Mouse (Mus musculus): Measurements from ENCODE around the gene Rnf144b. TPM values are rescaled to one million over a fixed set of nuclear protein-coding genes. Genes with fewer than 3 reads are reported as not detected.

Rnf144b gene
- polyA plus RNA-seq, 1 experiment from 2014 or later: 2.3 TPM

GRCm38 (mm10) chr13:47162001-47162400 is 39.5 kb downstream of the Rnf144b start:
- H3K4me1 ChIP-seq (ENCODE audit: control insufficient read depth in 2 of 2, insufficient read depth in 2 of 2, low read length in 2 of 2): no peaks in the 10 kb centered on the region
- no peaks in the 10 kb centered on the region for H3K27me3 ChIP-seq (ENCODE audit: control insufficient read depth, insufficient read depth, low read length)
- WGBS: 84% methylated on average over 5 of the region's 5 CpGs
- no peak overlapping the region for H3K4me2 ChIP-seq (ENCODE audit: low read length)
- no peak overlapping the region for H3K4me3 ChIP-seq (ENCODE audit: control insufficient read depth in 1 of 2, insufficient read depth in 1 of 2, low read depth in 1 of 2, low read length in 2 of 2)
- H3K27ac ChIP-seq (replicated peaks in 1 of 2; ENCODE audit: control insufficient read depth in 1 of 2, insufficient read depth in 1 of 2, low read depth in 2 of 2, low read length in 2 of 2): no peak overlapping the region
- ATAC-seq (ENCODE audit: insufficient number of reproducible peaks, insufficient read depth, low FRiP score, low read depth): no peak
- no peaks in the 10 kb centered on the region for H3K36me3 ChIP-seq (ENCODE audit: control insufficient read depth, insufficient read depth, low read length)
- peaks cover 8% of the 10 kb centered on the region; the same call in 1 of the 2 replicates for H3K9me3 ChIP-seq (ENCODE audit: control insufficient read depth, low read length)
- no peak overlapping the region for H3K9ac ChIP-seq (ENCODE audit: low read length)

DNA sequence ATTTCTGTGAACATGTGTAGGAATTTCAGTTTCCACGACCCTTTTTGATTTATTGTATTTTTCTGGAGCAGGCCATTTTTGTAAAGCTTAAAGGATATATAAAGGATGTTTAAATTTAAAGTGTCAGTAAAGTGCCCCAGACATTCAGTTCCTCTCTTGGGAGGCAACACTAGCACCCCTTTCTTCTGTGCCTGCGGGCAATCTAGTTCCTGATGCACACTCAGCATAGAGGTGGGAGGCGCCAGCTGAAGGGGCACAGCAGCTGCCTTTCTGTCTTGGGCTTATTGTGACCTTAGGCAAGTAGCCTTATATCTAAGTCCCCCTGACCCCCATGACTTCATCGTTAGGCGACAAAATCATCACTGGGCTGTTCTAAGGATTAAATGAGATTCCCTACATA is 42.3 kb downstream of the Rnf144b start:
- no peaks in the 10 kb centered on the region; a peak in 1 of 4 replicates for H3K4me1 ChIP-seq (ENCODE audit: control insufficient read depth in 2 of 2, insufficient read depth in 2 of 2, low read length in 2 of 2)
- H3K9ac ChIP-seq (ENCODE audit: low read length): no peak overlapping the region
- H3K27ac ChIP-seq (replicated peaks in 1 of 2; ENCODE audit: control insufficient read depth in 1 of 2, insufficient read depth in 1 of 2, low read depth in 2 of 2, low read length in 2 of 2): no peak overlapping the region
- H3K27me3 ChIP-seq (ENCODE audit: control insufficient read depth, insufficient read depth, low read length): no peaks in the 10 kb centered on the region
- ATAC-seq (ENCODE audit: insufficient number of reproducible peaks, insufficient read depth, low FRiP score, low read depth): no peak
- 82% methylated on average over 5 of the region's 5 CpGs for WGBS
- no peaks in the 10 kb centered on the region for H3K36me3 ChIP-seq (ENCODE audit: control insufficient read depth, insufficient read depth, low read length)
- H3K4me2 ChIP-seq (ENCODE audit: low read length): no peak overlapping the region
- no peak overlapping the region for H3K4me3 ChIP-seq (ENCODE audit: control insufficient read depth in 1 of 2, insufficient read depth in 1 of 2, low read depth in 1 of 2, low read length in 2 of 2)
- H3K9me3 ChIP-seq (ENCODE audit: control insufficient read depth, low read length): peaks cover 8% of the 10 kb centered on the region; the same call in 1 of the 2 replicates

- Histone ChIP-seq H3K4me1 (ENCODE audit: control insufficient read depth in 2 of 2, insufficient read depth in 2 of 2, low read length in 2 of 2) (no peaks in the 10 kb centered on the region; a peak in 1 of 4 replicates), H3K9me3 (ENCODE audit: control insufficient read depth, low read length) (peaks cover 8% of the 10 kb centered on the region; the same call in 1 of the 2 replicates), H3K27me3 (ENCODE audit: control insufficient read depth, insufficient read depth, low read length) (no peaks in the 10 kb centered on the region), H3K36me3 (ENCODE audit: control insufficient read depth, insufficient read depth, low read length) (no peaks in the 10 kb centered on the region), H3K27ac (replicated peaks in 1 of 2; ENCODE audit: control insufficient read depth in 1 of 2, insufficient read depth in 1 of 2, low read depth in 2 of 2, low read length in 2 of 2) (no peak overlapping the region), H3K9ac (ENCODE audit: low read length) (no peak overlapping the region), H3K4me2 (ENCODE audit: low read length) (no peak overlapping the region), H3K4me3 (ENCODE audit: control insufficient read depth in 1 of 2, insufficient read depth in 1 of 2, low read depth in 1 of 2, low read length in 2 of 2) (no peak overlapping the region)
- 80% methylated on average over 2 of the region's 2 CpGs for WGBS
- ATAC-seq (ENCODE audit: insufficient number of reproducible peaks, insufficient read depth, low FRiP score, low read depth): no peak
Measured at GRCm38 (mm10) chr13:47165261-47165660, 42.8 kb downstream of the Rnf144b start.

DNA sequence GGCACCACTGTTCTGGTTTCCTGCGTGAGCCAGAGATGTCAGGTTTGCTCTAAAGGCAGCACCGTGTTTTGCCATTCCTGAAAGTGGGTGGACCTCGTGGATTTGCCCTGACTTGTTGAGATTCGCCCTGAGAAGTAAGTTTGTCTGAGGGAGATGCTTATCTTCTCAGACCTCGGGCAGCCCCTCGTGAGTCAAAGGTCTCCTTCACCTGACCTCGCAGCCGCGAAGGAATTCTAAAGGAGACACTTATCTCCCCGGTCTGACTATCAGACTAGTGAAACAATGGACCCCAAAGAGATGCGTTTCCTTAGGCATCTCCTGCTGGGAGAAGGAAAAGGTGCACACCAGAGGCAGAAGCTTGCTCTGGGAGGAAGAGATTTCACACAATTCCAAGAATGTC is 46.0 kb downstream of the Rnf144b start:
- 41% methylated on average over 11 of the region's 11 CpGs for WGBS
- no peak for ATAC-seq (ENCODE audit: insufficient number of reproducible peaks, insufficient read depth, low FRiP score, low read depth)
- Histone ChIP-seq H3K4me3 (ENCODE audit: control insufficient read depth in 1 of 2, insufficient read depth in 1 of 2, low read depth in 1 of 2, low read length in 2 of 2) (no peak overlapping the region), H3K9me3 (ENCODE audit: control insufficient read depth, low read length) (peaks cover under 1% of the 10 kb centered on the region; the same call in 1 of the 2 replicates), H3K27me3 (ENCODE audit: control insufficient read depth, insufficient read depth, low read length) (no peaks in the 10 kb centered on the region), H3K36me3 (ENCODE audit: control insufficient read depth, insufficient read depth, low read length) (no peaks in the 10 kb centered on the region), H3K27ac (replicated peaks in 1 of 2; ENCODE audit: control insufficient read depth in 1 of 2, insufficient read depth in 1 of 2, low read depth in 2 of 2, low read length in 2 of 2) (no peak overlapping the region), H3K4me1 (ENCODE audit: control insufficient read depth in 2 of 2, insufficient read depth in 2 of 2, low read length in 2 of 2) (no peaks in the 10 kb centered on the region; a peak in 1 of 4 replicates), H3K4me2 (ENCODE audit: low read length) (no peak overlapping the region), H3K9ac (ENCODE audit: low read length) (no peak overlapping the region)

DNA sequence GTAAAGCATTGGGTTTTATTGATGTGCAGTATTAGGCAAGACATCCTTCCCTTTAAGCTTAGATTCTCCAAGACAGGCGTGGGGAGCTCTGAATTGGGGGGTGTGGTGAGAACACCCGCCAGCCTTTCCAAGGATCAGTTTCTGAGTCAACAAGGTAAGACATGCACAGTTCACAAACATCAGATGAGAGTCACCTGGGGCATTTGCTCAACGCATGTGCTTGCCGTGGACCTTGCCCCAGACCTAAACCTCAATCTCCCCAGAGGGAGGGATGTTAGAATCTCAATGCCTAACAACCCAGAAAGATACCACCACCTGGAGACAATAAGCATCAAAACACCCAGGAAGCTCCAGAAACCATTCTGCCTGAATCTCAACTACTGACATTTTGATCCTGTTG is 47.6 kb downstream of the Rnf144b start:
- no peak overlapping the region for H3K9ac ChIP-seq (ENCODE audit: low read length)
- no peaks in the 10 kb centered on the region for H3K36me3 ChIP-seq (ENCODE audit: control insufficient read depth, insufficient read depth, low read length)
- WGBS: 78% methylated on average over 4 of the region's 4 CpGs
- H3K9me3 ChIP-seq (ENCODE audit: control insufficient read depth, low read length): no peaks in the 10 kb centered on the region
- no peak overlapping the region for H3K4me3 ChIP-seq (ENCODE audit: control insufficient read depth in 1 of 2, insufficient read depth in 1 of 2, low read depth in 1 of 2, low read length in 2 of 2)
- H3K27ac ChIP-seq (replicated peaks in 1 of 2; ENCODE audit: control insufficient read depth in 1 of 2, insufficient read depth in 1 of 2, low read depth in 2 of 2, low read length in 2 of 2): no peak overlapping the region
- H3K27me3 ChIP-seq (ENCODE audit: control insufficient read depth, insufficient read depth, low read length): no peaks in the 10 kb centered on the region
- H3K4me2 ChIP-seq (ENCODE audit: low read length): no peak overlapping the region
- H3K4me1 ChIP-seq (ENCODE audit: control insufficient read depth in 2 of 2, insufficient read depth in 2 of 2, low read length in 2 of 2): no peaks in the 10 kb centered on the region; a peak in 1 of 4 replicates
- ATAC-seq (ENCODE audit: insufficient number of reproducible peaks, insufficient read depth, low FRiP score, low read depth): no peak

DNA sequence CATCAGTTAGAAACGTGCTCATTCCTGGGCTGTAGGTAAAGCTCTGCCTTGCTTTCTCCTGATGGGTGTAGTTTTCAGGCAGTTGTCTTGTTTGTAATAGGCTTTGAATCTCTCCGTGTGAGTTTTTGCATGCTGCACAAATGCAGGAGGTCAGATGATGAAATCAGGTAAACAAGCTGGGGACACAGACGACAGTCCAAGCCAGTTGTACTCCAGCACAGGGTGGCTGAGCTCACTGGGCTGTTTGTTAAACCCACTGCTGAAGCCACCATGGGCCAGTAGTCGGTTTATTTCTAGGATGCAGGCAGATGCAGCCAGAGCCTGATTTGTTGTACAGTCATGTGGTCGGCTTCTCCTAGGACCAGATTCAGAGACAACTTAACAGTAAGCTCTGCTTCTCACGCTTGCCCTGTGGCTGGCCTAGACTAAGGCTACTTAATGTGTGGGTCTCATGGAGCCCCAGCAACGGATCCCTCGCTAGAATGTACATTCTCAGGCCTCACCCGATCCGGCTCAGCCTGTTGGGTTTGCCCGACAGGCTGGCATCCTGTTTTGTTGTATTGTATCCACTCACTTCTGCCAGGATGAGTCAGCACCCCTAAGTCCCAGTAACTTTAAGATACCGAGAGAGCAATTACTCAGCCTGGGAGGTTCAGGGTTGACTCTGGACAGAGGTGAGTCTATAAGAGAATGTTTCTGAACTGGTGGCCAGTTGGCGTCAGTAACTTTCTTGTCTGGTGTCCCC is 48.5 kb downstream of the Rnf144b start:
- ATAC-seq (ENCODE audit: insufficient number of reproducible peaks, insufficient read depth, low FRiP score, low read depth): no peak
- WGBS: 66% methylated on average over 13 of the region's 13 CpGs

GRCm38 (mm10) chr13:47172891-47173290 is 50.4 kb downstream of the Rnf144b start:
- Histone ChIP-seq H3K4me3 (ENCODE audit: control insufficient read depth in 1 of 2, insufficient read depth in 1 of 2, low read depth in 1 of 2, low read length in 2 of 2) (no peak overlapping the region), H3K27me3 (ENCODE audit: control insufficient read depth, insufficient read depth, low read length) (no peaks in the 10 kb centered on the region), H3K4me2 (ENCODE audit: low read length) (no peak overlapping the region), H3K9ac (ENCODE audit: low read length) (no peak overlapping the region), H3K36me3 (ENCODE audit: control insufficient read depth, insufficient read depth, low read length) (no peaks in the 10 kb centered on the region), H3K27ac (replicated peaks in 1 of 2; ENCODE audit: control insufficient read depth in 1 of 2, insufficient read depth in 1 of 2, low read depth in 2 of 2, low read length in 2 of 2) (no peak overlapping the region), H3K4me1 (ENCODE audit: control insufficient read depth in 2 of 2, insufficient read depth in 2 of 2, low read length in 2 of 2) (peaks cover 0 to 7% of the 10 kb centered on the region in 2 experiments; a peak in 2 of 4 replicates), H3K9me3 (ENCODE audit: control insufficient read depth, low read length) (no peaks in the 10 kb centered on the region)
- 68% methylated on average over 10 of the region's 10 CpGs for WGBS
- no peak for ATAC-seq (ENCODE audit: insufficient number of reproducible peaks, insufficient read depth, low FRiP score, low read depth)

More for the DNA sequence above, 48.5 kb downstream of the Rnf144b start:
- peaks cover 0 to 5% of the 10 kb centered on the region in 2 experiments; a peak in 2 of 4 replicates for H3K4me1 ChIP-seq (ENCODE audit: control insufficient read depth in 2 of 2, insufficient read depth in 2 of 2, low read length in 2 of 2)
- no peak overlapping the region for H3K4me2 ChIP-seq (ENCODE audit: low read length)
- H3K27me3 ChIP-seq (ENCODE audit: control insufficient read depth, insufficient read depth, low read length): no peaks in the 10 kb centered on the region
- no peak overlapping the region for H3K4me3 ChIP-seq (ENCODE audit: control insufficient read depth in 1 of 2, insufficient read depth in 1 of 2, low read depth in 1 of 2, low read length in 2 of 2)
- H3K36me3 ChIP-seq (ENCODE audit: control insufficient read depth, insufficient read depth, low read length): no peaks in the 10 kb centered on the region
- no peak overlapping the region for H3K27ac ChIP-seq (replicated peaks in 1 of 2; ENCODE audit: control insufficient read depth in 1 of 2, insufficient read depth in 1 of 2, low read depth in 2 of 2, low read length in 2 of 2)
- no peaks in the 10 kb centered on the region for H3K9me3 ChIP-seq (ENCODE audit: control insufficient read depth, low read length)
- H3K9ac ChIP-seq (ENCODE audit: low read length): no peak overlapping the region
